Mouse (Mus musculus) kidney, embryonic 14.5 days (tissue): ENCODE results near the gene Slc35e1. TPM values are rescaled to one million over a fixed set of nuclear protein-coding genes. Genes with fewer than 3 reads are reported as not detected.

Experiments
- ATAC-seq: fragments of 200-750 bp; cut with Nextera tagmentation; 2 replicates; pipeline ENCODE4 v1.8.0; 2017; ENCODE audit warnings: moderate number of reproducible peaks, mild to moderate bottlenecking, moderate TSS enrichment, moderate library complexity; ENCODE audit not compliant: low FRiP score, low TSS enrichment
- H3K27ac ChIP-seq: fragments of 300-500 bp; sonication (generic); 2 replicates; pipeline ENCODE4 v1.5.1; 2014; ENCODE audit warnings: low read depth, mild to moderate bottlenecking, low read length, moderate library complexity, mixed read lengths
- H3K27me3 ChIP-seq: fragments of 300-500 bp; sonication (generic); 2 replicates; pipeline ENCODE4 v1.6.1; 2014; ENCODE audit warnings: mild to moderate bottlenecking, low read length; ENCODE audit not compliant: control insufficient read depth, insufficient read depth
- H3K36me3 ChIP-seq: fragments of 300-500 bp; sonication (generic); 2 replicates; pipeline ENCODE4 v1.6.1; 2014; ENCODE audit warnings: low read length, mixed read lengths; ENCODE audit not compliant: control insufficient read depth, insufficient read depth
- H3K4me1 ChIP-seq: fragments of 300-500 bp; sonication (generic); 2 replicates; pipeline ENCODE4 v1.6.1; 2014; ENCODE audit warnings: low read length, mixed read lengths; ENCODE audit not compliant: control insufficient read depth, insufficient read depth
- H3K4me2 ChIP-seq: fragments of 300-500 bp; sonication (generic); replicated peaks from 2 replicates; pipeline ENCODE4 v1.6.1; 2014; ENCODE audit warnings: low read depth, mild to moderate bottlenecking, low read length
- H3K4me3 ChIP-seq: fragments of 300-500 bp; sonication (generic); 2 replicates; pipeline ENCODE4 v1.5.1; 2014; ENCODE audit warnings: mild to moderate bottlenecking, low read length
- H3K9ac ChIP-seq: fragments of 300-500 bp; sonication (generic); 2 replicates; pipeline ENCODE4 v1.6.1; 2014; ENCODE audit warnings: low read depth, mild to moderate bottlenecking, low read length, moderate library complexity
- H3K9me3 ChIP-seq: fragments of 300-500 bp; sonication (generic); 2 replicates; pipeline ENCODE4 v1.6.1; 2016; ENCODE audit warnings: low read length; ENCODE audit not compliant: control insufficient read depth
- WGBS: fragments of 180-500 bp; shearing (Covaris S2); extraction: QIAGEN DNeasy Blood & Tissue Kit; methylation state at CpG from one replicate; pipeline ENCODE4 v1.1.7; 2014; 5-methylcytosine and 5-hydroxymethylcytosine counted together
- polyA plus RNA-seq: library from polyadenylated mRNA; unstranded; fragments of >200 nt; fragmentation: Nextera tagmentation; extraction: Ambion mirVana; gene quantifications from 2 replicates; pipeline ENCODE4 v1.2.1, GENCODE M21; 2014

The Slc35e1 gene
- polyA plus RNA-seq, 1 experiment from 2014 or later, result 19.7 TPM

DNA sequence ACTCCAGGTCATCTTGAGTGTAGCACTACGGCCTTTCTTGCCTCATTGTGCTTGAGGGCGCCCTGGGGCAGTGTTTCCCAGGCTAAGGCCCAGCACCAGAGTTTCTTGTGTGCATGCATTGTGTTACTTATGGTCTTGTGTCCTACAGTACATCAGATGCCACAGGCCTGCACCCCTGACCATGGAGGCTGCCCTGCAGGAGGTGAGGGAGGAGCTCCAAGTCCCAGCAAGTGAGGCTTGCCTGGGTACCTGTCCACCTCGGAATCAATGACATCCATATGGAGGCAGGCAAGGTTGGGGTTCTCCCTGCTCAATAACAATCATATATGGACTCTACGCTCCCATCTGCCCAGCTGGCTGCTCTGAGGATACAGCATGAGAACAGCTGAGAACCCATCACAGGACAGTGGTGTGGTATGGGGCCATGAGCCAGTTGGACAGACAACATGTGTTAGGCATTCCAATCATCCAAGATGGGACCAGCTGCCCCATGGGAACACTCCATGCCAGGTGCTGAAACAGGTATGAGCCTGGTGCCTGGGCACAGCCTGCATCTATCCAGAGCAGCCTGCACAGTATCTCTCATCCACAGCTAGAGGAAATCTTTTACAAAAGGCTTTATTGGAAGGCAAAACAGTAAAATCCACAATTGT lies 32.4 kb downstream of the Slc35e1 start:
- Histone ChIP-seq H3K4me2 (no peak overlapping the region), H3K27ac (no peak overlapping the region), H3K4me3 (no peak overlapping the region), H3K36me3 (peaks cover 77% of the 10 kb centered on the region), H3K27me3 (no peaks in the 10 kb centered on the region), H3K9me3 (no peaks in the 10 kb centered on the region), H3K4me1 (no peaks in the 10 kb centered on the region), H3K9ac (no peak overlapping the region)
- 92% methylated on average over 4 of the region's 4 CpGs for WGBS
- no peak for ATAC-seq

DNA sequence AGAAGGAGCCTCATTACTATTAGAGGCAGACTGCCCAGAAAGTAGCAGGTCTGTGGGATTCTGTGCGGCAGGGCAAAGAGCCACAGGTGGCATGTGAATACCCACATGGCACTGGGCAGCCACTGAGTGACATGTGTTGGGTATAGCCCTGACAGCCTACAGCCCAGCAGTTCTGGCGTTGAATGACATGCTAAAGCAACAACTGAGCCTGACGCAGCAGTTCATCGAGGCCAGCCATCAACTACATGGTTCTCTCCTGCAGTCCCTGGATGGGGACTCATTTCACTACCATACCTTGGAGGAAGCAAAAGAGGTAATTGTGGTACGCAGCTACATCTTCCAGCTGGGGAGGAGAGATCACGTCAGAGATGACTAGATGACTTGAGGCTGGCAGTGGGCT lies 34.0 kb downstream of the Slc35e1 start:
- H3K4me2 ChIP-seq, result no peak overlapping the region
- no peak overlapping the region for H3K4me3 ChIP-seq
- H3K27ac ChIP-seq, result no peak overlapping the region
- peaks cover 74% of the 10 kb centered on the region for H3K36me3 ChIP-seq
- ATAC-seq, result no peak
- no peaks in the 10 kb centered on the region for H3K4me1 ChIP-seq
- H3K27me3 ChIP-seq, result no peaks in the 10 kb centered on the region
- WGBS, result 91% methylated on average over 6 of the region's 6 CpGs
- no peak overlapping the region for H3K9ac ChIP-seq
- H3K9me3 ChIP-seq, result no peaks in the 10 kb centered on the region; the same call in 1 of the 2 replicates

- WGBS, result 92% methylated on average over 3 of the region's 3 CpGs
- H3K4me2 ChIP-seq, result no peak overlapping the region
- peaks cover 71% of the 10 kb centered on the region for H3K36me3 ChIP-seq
- H3K9me3 ChIP-seq, result no peaks in the 10 kb centered on the region; the same call in 1 of the 2 replicates
- H3K27me3 ChIP-seq, result no peaks in the 10 kb centered on the region
- H3K4me3 ChIP-seq, result no peak overlapping the region
- H3K4me1 ChIP-seq, result no peaks in the 10 kb centered on the region
- H3K9ac ChIP-seq, result no peak overlapping the region
- no peak overlapping the region for H3K27ac ChIP-seq
- ATAC-seq, result no peak
Measured at GRCm38 (mm10) chr8:72457806-72458205, 34.6 kb downstream of the Slc35e1 start.

DNA sequence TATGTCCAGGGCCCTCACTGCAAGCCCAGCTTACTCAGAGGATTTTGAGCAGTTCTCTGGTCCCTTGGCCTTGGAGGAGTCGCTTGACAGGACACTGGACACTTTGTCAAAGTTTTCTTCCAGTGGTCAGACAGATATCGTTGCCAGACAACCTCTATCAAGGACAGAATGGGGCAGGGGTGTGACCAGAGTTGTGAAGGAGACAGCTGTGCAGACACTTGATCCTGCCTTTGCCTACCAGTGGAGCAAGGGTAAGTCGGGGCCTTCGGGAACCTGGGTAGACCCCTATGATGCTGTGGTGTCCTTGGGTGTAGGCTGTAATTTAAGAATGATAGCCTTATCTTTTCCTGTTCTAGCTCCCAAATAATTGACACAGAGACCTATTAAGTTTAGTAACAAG lies 37.1 kb downstream of the Slc35e1 start:
- no peak overlapping the region for H3K4me2 ChIP-seq
- no peaks in the 10 kb centered on the region; the same call in 1 of the 2 replicates for H3K9me3 ChIP-seq
- H3K4me1 ChIP-seq, result no peaks in the 10 kb centered on the region
- H3K27ac ChIP-seq, result no peak overlapping the region
- H3K4me3 ChIP-seq, result no peak overlapping the region
- 86% methylated on average over 4 of the region's 4 CpGs for WGBS
- no peak for ATAC-seq
- no peak overlapping the region for H3K9ac ChIP-seq
- H3K36me3 ChIP-seq, result peaks cover 66% of the 10 kb centered on the region
- H3K27me3 ChIP-seq, result no peaks in the 10 kb centered on the region

- H3K4me2 ChIP-seq, result no peak overlapping the region
Measured at GRCm38 (mm10) chr8:72453904-72454303, 38.5 kb downstream of the Slc35e1 start.

GRCm38 (mm10) chr8:72451516-72451915 lies 40.9 kb downstream of the Slc35e1 start:
- no peak for ATAC-seq
- no peaks in the 10 kb centered on the region for H3K4me1 ChIP-seq
- WGBS, result 79% methylated on average over 8 of the region's 8 CpGs
- no peak overlapping the region for H3K27ac ChIP-seq
- no peak overlapping the region for H3K4me3 ChIP-seq
- no peaks in the 10 kb centered on the region for H3K27me3 ChIP-seq
- H3K9ac ChIP-seq, result no peak overlapping the region
- H3K4me2 ChIP-seq, result no peak overlapping the region
- H3K36me3 ChIP-seq, result peaks cover 59% of the 10 kb centered on the region
- H3K9me3 ChIP-seq, result no peaks in the 10 kb centered on the region; the same call in 1 of the 2 replicates

More at GRCm38 (mm10) chr8:72453904-72454303, 38.5 kb downstream of the Slc35e1 start:
- Histone ChIP-seq H3K27me3 (no peaks in the 10 kb centered on the region), H3K9me3 (no peaks in the 10 kb centered on the region; the same call in 1 of the 2 replicates), H3K4me3 (no peak overlapping the region), H3K4me1 (no peaks in the 10 kb centered on the region), H3K36me3 (peaks cover 65% of the 10 kb centered on the region), H3K27ac (no peak overlapping the region), H3K9ac (no peak overlapping the region)
- 98% methylated on average over 2 of the region's 2 CpGs for WGBS
- no peak for ATAC-seq

DNA sequence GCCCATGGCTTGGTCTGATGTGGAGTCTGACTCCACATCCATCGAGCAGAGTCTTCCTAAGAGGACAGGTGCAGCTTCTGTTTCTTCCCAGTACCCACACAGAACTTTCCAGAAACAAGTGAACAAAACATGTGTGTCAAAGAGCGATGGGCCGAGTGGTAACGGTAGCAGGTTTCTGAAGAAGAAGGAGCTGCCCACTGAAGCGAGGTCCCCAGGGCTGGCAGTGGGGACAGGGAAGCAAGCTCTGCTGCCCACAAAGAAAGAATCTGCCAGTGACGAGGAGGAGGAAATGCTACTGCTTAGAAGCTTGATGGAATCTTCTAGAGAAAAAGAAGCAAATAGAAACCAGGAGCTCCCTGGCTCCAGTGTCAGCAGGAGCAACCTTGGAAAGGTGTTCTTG lies 47.3 kb downstream of the Slc35e1 start:
- Histone ChIP-seq H3K4me2 (no peak overlapping the region), H3K4me3 (no peak overlapping the region), H3K9me3 (no peaks in the 10 kb centered on the region), H3K36me3 (peaks cover 15% of the 10 kb centered on the region), H3K27me3 (no peaks in the 10 kb centered on the region), H3K27ac (no peak overlapping the region), H3K4me1 (no peaks in the 10 kb centered on the region), H3K9ac (no peak overlapping the region)
- no peak for ATAC-seq
- 87% methylated on average over 6 of the region's 6 CpGs for WGBS

DNA sequence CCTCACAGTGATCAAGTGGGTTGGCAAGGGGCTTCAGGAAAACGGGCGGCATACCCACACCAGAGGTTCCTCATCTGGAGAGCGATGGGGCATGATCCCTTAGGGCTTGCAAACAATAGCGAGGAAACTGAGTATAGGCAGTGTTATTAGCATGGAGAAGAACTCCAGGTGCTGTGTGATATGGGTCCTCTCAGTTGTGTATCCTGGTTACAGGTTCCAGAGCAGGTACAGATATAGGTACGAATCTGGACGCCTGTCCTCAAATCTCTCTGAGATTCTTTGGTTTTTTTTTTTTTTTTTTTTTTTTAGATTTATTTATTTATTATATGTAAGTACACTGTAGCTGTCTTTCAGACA lies 48.4 kb downstream of the Slc35e1 start:
- no peaks in the 10 kb centered on the region for H3K27me3 ChIP-seq
- peaks cover 5% of the 10 kb centered on the region; the same call in 1 of the 2 replicates for H3K36me3 ChIP-seq
- H3K4me2 ChIP-seq, result peak overlapping the region; percentile 78
- no peak overlapping the region for H3K27ac ChIP-seq
- peak overlapping the region; percentile 38 for H3K4me3 ChIP-seq
- ATAC-seq, result peak; percentile 70; the same call in 1 of the 2 replicates
- 36% methylated on average over 6 of the region's 6 CpGs for WGBS
- H3K9me3 ChIP-seq, result no peaks in the 10 kb centered on the region
- H3K4me1 ChIP-seq, result no peaks in the 10 kb centered on the region
- H3K9ac ChIP-seq, result peak overlapping the region; percentile 61; the same call in 1 of the 2 replicates

DNA sequence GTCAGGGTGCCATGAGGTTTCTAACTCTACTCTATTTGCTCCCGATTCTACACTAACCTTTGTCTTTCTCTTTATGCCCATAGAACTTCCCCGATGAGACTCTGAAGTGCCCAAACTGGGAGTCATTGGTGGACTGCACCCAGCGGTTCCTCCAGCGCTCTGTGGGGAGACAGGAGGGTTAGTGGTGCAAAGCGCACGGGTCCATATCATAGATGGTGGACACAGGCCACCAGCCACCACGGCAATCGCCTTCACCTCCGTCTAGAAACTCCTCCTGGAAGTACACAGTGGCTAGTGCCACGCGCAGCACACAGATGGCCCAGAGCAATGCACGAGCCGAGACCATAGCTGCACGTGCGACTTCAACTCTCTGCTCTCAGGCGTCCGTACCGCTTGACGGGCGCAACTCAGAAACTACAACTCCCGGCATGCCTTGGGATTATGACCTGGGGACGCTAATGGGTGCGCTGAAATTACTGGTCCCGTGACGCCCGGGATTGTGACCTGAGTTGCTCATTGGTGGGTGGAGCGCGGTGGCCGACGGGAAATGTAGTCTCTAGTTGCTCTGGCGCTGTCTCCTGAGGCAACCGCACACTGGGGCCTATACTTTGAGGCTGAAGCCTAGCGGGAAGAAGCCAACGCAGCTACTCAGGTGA lies 48.9 kb downstream of the Slc35e1 start, which contains the start of the genes Calr3 and 1700030K09Rik:
Calr3 (minus strand) TSS at position 533 of the 656 bp plus-strand sequence.
1700030K09Rik (plus strand) TSS at position 543 of the 656 bp plus-strand sequence.
- ATAC-seq, result peak; percentile 99
- H3K4me2 ChIP-seq, result peak within 1 kb of the TSS; percentile 78
- no peaks in the 10 kb centered on the region for H3K27me3 ChIP-seq
- WGBS, result 5% methylated on average over 34 of the region's 34 CpGs
- no peaks in the 10 kb centered on the region for H3K4me1 ChIP-seq
- no peak within 1 kb of the TSS for H3K27ac ChIP-seq
- peak within 1 kb of the TSS; percentile 61 for H3K9ac ChIP-seq
- no peaks in the 10 kb centered on the region for H3K9me3 ChIP-seq
- H3K36me3 ChIP-seq, result peaks cover 4% of the 10 kb centered on the region; the same call in 1 of the 2 replicates
- H3K4me3 ChIP-seq, result peak within 1 kb of the TSS; percentile 38
